Mouse (Mus musculus) lung, adult 10 weeks (tissue): ENCODE data around the gene Brox. TPM values are rescaled to one million over a fixed set of nuclear protein-coding genes. Genes with fewer than 3 reads are reported as not detected.

ENCODE experiments used
- polyA plus RNA-seq: library from polyadenylated mRNA; stranded (reverse); fragments of 350-450 nt; fragmentation: Illumina TruSeq; extraction: RNeasy Lipid Tissue Mini Kit (QIAGEN cat#74804); gene quantifications from one replicate; pipeline ENCODE4 v1.2.3, GENCODE M21; 2014; ENCODE audit warnings: low read depth, low replicate concordance; ENCODE audit not compliant: insufficient read depth

Brox gene
- 20.5 TPM for polyA plus RNA-seq

DNA sequence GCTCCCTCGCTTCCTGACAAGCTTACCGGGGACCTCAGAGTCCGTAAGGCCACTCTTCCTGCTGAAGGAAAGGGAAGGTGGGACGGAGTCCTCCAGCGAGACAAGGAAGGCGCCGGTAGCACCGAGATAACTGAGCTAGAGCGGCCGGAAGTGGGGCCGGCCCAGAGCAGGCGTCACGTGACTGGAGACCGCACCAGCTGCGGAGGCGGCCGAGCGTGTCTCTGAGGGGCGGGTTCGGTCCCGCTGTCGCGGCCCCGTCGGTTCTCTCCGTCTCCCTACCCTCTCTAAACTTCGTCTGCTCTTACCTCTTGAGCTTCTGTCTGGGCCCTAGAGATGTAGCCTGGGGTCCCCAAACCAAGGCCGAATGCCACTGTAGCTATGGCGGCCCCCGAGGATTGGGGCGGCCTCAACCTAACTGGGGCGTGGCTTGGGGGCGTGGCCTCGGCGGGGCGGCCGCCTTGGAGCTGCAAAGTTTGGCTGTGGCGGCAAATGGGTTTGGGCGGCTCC, at the start of gene Brox:
Gene Brox, minus strand, starts transcription at position 393 of the 507 bp plus-strand sequence.

GRCm38 (mm10) chr1:183296465-183296864, 604 bp downstream of the Brox start, which contains the start of gene Aida:
Gene Aida, plus strand, starts transcription at chr1:183296590.

Other genes starting within 250 kb of the Brox start
- gene Disp1, start 75.7 kb downstream of the Brox start, polyA plus RNA-seq, result 1.6 TPM
- gene Aida, start 679 bp downstream of the Brox start, polyA plus RNA-seq, result 42.6 TPM
- 55.7 TPM for gene Mia3, start 72.3 kb upstream of the Brox start, polyA plus RNA-seq
- gene Taf1a, start 91.7 kb upstream of the Brox start, polyA plus RNA-seq, result 14.1 TPM
- not detected for gene Hhipl2, start 120.9 kb upstream of the Brox start, polyA plus RNA-seq